Mouse (Mus musculus): ENCODE data around the gene Vamp5.

DNA sequence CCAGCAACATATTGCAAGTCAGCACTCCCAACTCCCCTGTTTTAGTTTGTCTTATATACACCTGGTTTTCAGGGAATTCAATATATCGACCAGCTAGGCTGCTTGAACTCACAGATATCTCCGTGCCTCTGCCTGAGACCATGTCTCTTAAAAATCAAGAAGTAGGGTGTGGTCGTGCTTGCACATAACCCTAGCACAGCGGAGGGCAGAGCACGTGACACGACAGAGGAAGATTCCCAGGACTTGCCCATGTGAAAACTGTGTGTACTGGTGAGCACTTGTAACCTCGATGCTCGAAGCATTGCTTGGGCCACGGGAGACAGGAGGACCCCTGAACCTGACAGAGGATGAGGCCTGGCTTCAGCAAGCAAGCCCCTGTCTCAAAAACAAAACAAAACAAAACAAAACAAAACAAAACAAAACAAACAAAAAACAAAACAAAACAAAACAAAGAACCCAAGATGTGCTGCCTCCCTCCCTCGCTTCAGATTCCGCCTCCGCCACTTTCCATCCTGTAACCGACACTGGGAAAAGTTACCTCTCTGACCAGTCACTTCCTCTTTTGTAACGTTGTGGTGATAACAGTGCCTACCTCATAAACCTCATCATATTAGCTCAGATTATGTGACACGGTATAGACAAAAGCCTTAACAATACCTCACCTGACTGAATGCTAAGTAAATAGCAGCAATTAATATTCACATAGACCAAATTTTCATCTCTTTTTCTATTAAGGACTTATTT is 5.3 kb downstream of the Vamp5 start:
- TF ChIP-seq CTCF (IDR thresholded peaks at IDR 0.05) (no peak), EP300 (IDR thresholded peaks at IDR 0.05) (no peak)
